Mouse (Mus musculus) spleen, adult 2 months (tissue): Measurements from ENCODE around the gene Scamp3.

Experiments used
- CTCF ChIP-seq: fragments of 200-500 bp; IDR thresholded peaks from 2 replicates; pipeline ENCODE4 v1.5.1; 2011; ENCODE audit warnings: mild to moderate bottlenecking, inconsistent platforms; ENCODE audit not compliant: insufficient read depth, insufficient read length, insufficient replicate concordance; ENCODE audit errors: extremely low read depth
- POLR2A ChIP-seq: fragments of 200-500 bp; IDR thresholded peaks from 2 replicates; pipeline ENCODE4 v1.6.1; 2011; ENCODE audit warnings: low read depth, low read length, inconsistent platforms

GRCm38 (mm10) chr3:89214681-89215411, 37.6 kb downstream of the Scamp3 start, which contains the start of gene Thbs3:
- TF ChIP-seq CTCF = no peak
- TF ChIP-seq POLR2A = no peak
